Mouse (Mus musculus) brown adipose tissue, adult 24 weeks (tissue): Measurements from ENCODE around the gene Akr1cl. TPM values are rescaled to one million over a fixed set of nuclear protein-coding genes. Genes with fewer than 3 reads are reported as not detected.
"Not testable (repeated sequence)": the region's sequence is repeated elsewhere in the genome, so short reads cannot be mapped to it uniquely, and the experiment has no call there.

ENCODE experiments used
- H3K27ac ChIP-seq: fragments of 200-500 bp; replicated peaks from 2 replicates; pipeline ENCODE4 v1.5.1; 2012; ENCODE audit warnings: low read depth, mild to moderate bottlenecking, low read length
- H3K4me1 ChIP-seq: fragments of 200-500 bp; 2 replicates; pipeline ENCODE4 v1.6.1; 2012; ENCODE audit warnings: low read length, mixed read lengths; ENCODE audit not compliant: control insufficient read depth, insufficient read depth, insufficient read length
- H3K4me3 ChIP-seq: fragments of 200-500 bp; 2 replicates; pipeline ENCODE4 v1.5.1; 2012; ENCODE audit warnings: low read depth, mild to moderate bottlenecking, low read length, moderate library complexity; ENCODE audit not compliant: insufficient read depth
- polyA plus RNA-seq: library from polyadenylated mRNA; stranded (reverse); fragments of >200 nt; gene quantifications from 2 replicates; pipeline ENCODE4 v1.2.4, GENCODE M21; 2012; ENCODE audit not compliant: missing spikeins, insufficient read depth, insufficient read length

Gene Akr1cl
- not detected in 2 replicates for polyA plus RNA-seq

GRCm38 (mm10) chr1:65032641-65033040 lies at the start of gene Akr1cl:
Akr1cl (minus strand) TSS chr1:65032759.
- H3K27ac ChIP-seq = no peak within 1 kb of the TSS

GRCm38 (mm10) chr1:65082188-65082587 lies 49.6 kb upstream of the Akr1cl start, which contains the start of gene Crygb:
Crygb (minus strand) TSS chr1:65082288.
- no peaks in the 10 kb centered on the region for H3K4me1 ChIP-seq
- no peak within 1 kb of the TSS for H3K4me3 ChIP-seq
- no peak within 1 kb of the TSS for H3K27ac ChIP-seq

More at GRCm38 (mm10) chr1:65032641-65033040, at the start of gene Akr1cl:
- Histone ChIP-seq H3K4me1 (no peaks in the 10 kb centered on the region), H3K4me3 (no peak within 1 kb of the TSS)

DNA sequence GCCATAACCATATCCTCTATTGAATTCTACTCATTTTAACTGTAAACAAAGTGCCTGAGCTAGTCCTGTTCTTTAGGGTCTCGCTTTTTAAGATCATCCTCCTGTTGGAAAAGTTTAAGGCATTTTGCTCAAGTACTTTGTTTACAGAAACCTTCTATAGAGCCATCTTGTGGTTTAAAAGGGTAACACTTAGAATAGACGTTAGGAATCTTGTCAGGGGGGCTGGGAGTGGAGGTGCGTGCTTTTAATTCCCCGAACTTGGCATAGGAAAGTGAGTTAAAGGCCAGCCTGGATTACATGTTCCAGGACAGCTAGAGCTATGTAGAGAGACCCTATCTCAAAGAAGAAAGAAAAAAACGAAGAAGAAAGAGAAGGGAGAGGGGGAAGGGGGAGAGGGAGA lies 43.0 kb upstream of the Akr1cl start:
- no peak overlapping the region for H3K27ac ChIP-seq
- H3K4me1 ChIP-seq = no peaks in the 10 kb centered on the region
- H3K4me3 ChIP-seq = no peak overlapping the region

- H3K27ac ChIP-seq = no peak within 1 kb of the TSS
- H3K4me1 ChIP-seq = no peaks in the 10 kb centered on the region
- no peak within 1 kb of the TSS for H3K4me3 ChIP-seq
Measured at GRCm38 (mm10) chr1:65073589-65073988, 41.0 kb upstream of the Akr1cl start, which contains the start of gene Crygc. Crygc (minus strand) TSS chr1:65073689.

GRCm38 (mm10) chr1:65067842-65068241 lies 35.3 kb upstream of the Akr1cl start:
- Histone ChIP-seq H3K4me3 (no peak overlapping the region), H3K27ac (no peak overlapping the region), H3K4me1 (no peaks in the 10 kb centered on the region)

DNA sequence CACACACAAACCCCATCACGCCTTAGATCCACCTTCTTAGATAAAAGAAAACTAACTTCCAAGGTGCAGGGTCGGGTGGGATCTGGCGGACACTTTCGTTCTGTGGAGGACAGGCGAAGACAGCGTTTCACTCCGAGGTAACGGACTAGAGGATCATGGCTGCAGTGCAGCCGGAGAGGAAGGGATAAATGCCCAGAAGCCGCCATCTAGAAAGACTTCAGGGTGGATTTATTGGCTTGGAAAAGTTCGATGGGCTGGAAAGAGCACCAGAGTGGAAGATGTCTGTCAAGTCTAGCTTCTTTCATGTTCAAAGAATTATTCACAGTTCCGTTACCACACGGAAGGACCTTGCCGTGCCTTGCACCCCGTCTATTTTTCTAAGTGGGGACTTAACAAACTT lies 31.6 kb upstream of the Akr1cl start:
- no peaks in the 10 kb centered on the region for H3K4me1 ChIP-seq
- H3K27ac ChIP-seq = no peak overlapping the region; the same call in 1 of the 2 replicates
- H3K4me3 ChIP-seq = peak overlapping the region; percentile 35; the same call in 1 of the 2 replicates

DNA sequence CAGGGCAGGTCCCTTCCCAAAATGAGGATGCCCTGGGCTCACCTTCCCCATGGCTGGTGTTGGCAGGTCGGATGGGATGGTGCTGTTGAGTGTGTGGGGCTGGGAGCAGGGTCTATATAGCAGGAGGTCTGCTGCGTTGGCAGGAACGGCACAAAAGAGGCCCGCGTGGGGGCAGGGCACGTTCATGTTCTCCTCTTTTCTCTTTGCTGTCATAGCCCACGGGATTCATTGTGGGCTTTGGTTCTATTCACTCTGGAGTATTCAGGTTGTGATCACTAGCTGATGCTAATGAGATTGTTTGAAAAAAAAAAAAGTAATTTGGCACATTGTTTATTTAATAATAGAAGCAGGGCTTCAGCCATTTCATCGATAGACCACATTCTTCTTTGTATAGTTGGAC lies 30.8 kb upstream of the Akr1cl start, which contains the start of gene Crygd:
Gene Crygd, minus strand, starts transcription at position 101 of the 400 bp plus-strand sequence.
- Histone ChIP-seq H3K4me1 (no peaks in the 10 kb centered on the region), H3K4me3 (peak within 1 kb of the TSS; percentile 35; the same call in 1 of the 2 replicates), H3K27ac (no peak within 1 kb of the TSS; the same call in 1 of the 2 replicates)

GRCm38 (mm10) chr1:65052140-65052539 lies 19.6 kb upstream of the Akr1cl start:
- no peak overlapping the region for H3K4me3 ChIP-seq
- no peaks in the 10 kb centered on the region for H3K4me1 ChIP-seq
- no peak overlapping the region for H3K27ac ChIP-seq

- H3K4me3 ChIP-seq = no peak overlapping the region
- no peak overlapping the region for H3K27ac ChIP-seq
- no peaks in the 10 kb centered on the region for H3K4me1 ChIP-seq
Measured at GRCm38 (mm10) chr1:65051696-65052095, 19.1 kb upstream of the Akr1cl start.

DNA sequence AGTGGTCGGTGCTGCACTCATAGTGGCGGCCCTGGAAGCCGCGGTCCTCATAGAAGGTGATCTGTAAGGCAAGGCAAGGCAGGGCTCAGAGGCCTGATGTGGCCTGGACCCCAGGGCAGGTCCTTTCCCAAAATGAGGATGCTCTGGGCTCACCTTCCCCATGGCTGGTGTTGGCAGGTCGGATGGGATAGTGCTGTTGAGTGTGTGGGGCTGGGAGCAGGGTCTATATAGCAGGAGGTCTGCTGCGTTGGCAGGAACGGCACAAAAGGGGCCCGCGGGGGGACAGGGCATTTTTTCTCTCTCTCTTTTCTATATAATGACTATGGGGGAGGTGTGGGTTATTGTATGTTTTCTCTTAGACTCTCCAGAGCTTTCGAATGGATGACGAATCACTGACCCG lies 18.4 kb upstream of the Akr1cl start, which contains the start of gene Cryge:
Gene Cryge, minus strand, starts transcription at position 198 of the 400 bp plus-strand sequence.
- H3K4me1 ChIP-seq, H3K4me3 ChIP-seq, H3K27ac ChIP-seq: not testable (repeated sequence)

- H3K4me3 ChIP-seq = no peak overlapping the region
- no peaks in the 10 kb centered on the region for H3K4me1 ChIP-seq
- H3K27ac ChIP-seq = no peak overlapping the region
Measured at GRCm38 (mm10) chr1:65048781-65049180, 16.2 kb upstream of the Akr1cl start.

DNA sequence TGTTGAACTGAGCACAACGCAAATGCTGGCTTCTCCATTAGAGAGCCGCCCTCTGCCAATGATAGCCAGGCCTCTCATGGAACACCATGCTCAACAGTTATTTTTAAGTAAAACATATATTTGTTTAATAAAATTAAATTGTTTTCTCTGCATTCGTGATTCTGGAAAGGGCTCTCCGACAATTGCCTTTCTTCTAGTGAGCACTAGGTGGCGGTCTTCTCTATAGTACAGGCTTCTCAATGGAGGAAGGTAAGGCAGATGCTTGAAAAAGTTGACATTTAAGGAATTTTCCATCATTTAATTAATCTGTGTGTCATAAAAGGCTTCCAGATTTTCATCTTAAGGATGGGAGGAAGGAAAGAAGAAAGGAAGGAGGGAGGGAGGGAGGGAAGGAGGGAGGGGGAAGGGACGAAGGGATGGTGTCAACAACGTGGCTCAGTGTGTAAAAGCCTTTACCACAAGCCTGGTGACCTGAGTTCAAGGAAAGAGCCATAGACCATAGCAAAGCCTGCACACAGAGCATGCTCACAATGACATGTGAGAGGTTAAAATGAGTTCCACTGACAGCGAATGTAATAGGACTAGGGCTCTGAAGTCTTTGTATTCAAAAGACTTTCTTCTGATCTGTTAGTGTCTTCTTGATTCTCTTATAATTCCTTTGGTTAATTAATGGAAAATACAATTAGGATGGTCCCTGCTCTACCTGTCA lies 14.0 kb upstream of the Akr1cl start:
- Histone ChIP-seq H3K4me3 (no peak overlapping the region), H3K27ac (no peak overlapping the region), H3K4me1 (no peaks in the 10 kb centered on the region)

DNA sequence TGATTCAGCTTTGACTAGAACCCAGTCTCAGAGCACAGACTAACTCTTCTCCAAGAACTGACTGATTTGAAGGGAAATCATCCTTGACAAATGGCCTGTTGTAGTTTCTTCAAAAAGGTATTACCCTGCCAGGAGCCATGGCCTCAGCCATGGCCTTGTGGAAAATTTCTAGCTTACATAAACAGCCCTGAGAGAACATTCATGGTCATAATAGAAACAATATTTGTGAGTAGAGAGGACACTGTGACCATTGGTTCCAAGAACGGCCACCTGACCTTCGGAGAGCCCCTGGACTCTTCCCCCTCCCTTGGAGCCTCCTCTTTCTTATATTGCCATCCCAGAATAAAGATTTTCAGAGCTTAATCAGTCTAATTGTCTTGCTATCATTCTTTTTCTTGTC lies 10.9 kb upstream of the Akr1cl start:
- Histone ChIP-seq H3K4me3 (no peak overlapping the region), H3K27ac (no peak overlapping the region), H3K4me1 (no peaks in the 10 kb centered on the region)

GRCm38 (mm10) chr1:65041837-65042236 lies 9.3 kb upstream of the Akr1cl start:
- H3K4me1 ChIP-seq = no peaks in the 10 kb centered on the region
- H3K27ac ChIP-seq = peak overlapping the region; percentile 14; the same call in 1 of the 2 replicates
- no peak overlapping the region for H3K4me3 ChIP-seq

- no peaks in the 10 kb centered on the region for H3K4me1 ChIP-seq
- no peak overlapping the region for H3K4me3 ChIP-seq
Measured at GRCm38 (mm10) chr1:65040806-65041205, 8.2 kb upstream of the Akr1cl start.

DNA sequence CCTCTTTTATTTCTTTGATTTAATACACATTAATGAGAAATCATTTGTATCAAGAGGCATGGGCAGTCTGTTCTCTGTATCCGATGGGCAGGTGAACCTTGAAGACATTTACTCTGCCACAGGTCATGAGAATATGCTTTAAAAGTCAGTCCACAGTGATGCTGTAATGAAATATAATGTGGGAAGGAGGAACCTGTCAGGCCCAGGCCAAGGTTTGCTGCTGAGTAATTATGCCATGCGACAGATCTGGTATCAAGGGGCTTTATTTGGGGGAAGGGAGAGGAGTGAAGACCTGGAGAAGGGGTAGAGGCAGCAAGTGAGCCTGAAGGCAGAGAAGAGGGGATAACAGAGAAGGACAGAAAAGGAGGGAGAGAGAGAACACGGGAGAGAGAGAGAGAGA lies 7.1 kb upstream of the Akr1cl start:
- H3K4me3 ChIP-seq = no peak overlapping the region
- no peak overlapping the region for H3K27ac ChIP-seq
- no peaks in the 10 kb centered on the region for H3K4me1 ChIP-seq

More at GRCm38 (mm10) chr1:65040806-65041205, 8.2 kb upstream of the Akr1cl start:
- peak overlapping the region; percentile 62 for H3K27ac ChIP-seq
